Mouse (Mus musculus): ENCODE measurements around the gene Lpar6. TPM values are rescaled to one million over a fixed set of nuclear protein-coding genes. Genes with fewer than 3 reads are reported as not detected.

The Lpar6 gene
- polyA plus RNA-seq (2015; fragmentation: Nextera tagmentation; extraction: Ambion mirVana): 6.5 and 8.9 TPM in 2 replicates

GRCm38 (mm10) chr14:73237848-73238321 lies at the start of gene Lpar6:
Gene Lpar6, plus strand, starts transcription at chr14:73237895.

Small RNA genes within 50 kb of the gene (microRNA-seq; reads per million reads assigned to microRNA genes)
- gene Mir687 (ENCODE audit: borderline replicate concordance, insufficient number of aligned reads): not detected

Other genes starting within 250 kb of the Lpar6 start
- gene Cysltr2, start 188.8 kb upstream of the Lpar6 start, polyA plus RNA-seq (2015; fragmentation: Nextera tagmentation; extraction: Ambion mirVana): 0.71 and 0.81 TPM in 2 replicates
- 54.2 and 58.3 TPM in 2 replicates for gene Rcbtb2, start 114.9 kb upstream of the Lpar6 start, polyA plus RNA-seq (2015; fragmentation: Nextera tagmentation; extraction: Ambion mirVana)
- gene Rb1, start 87.9 kb downstream of the Lpar6 start, polyA plus RNA-seq (2015; fragmentation: Nextera tagmentation; extraction: Ambion mirVana): 11.5 and 13.8 TPM in 2 replicates
- gene Itm2b, start 147.4 kb downstream of the Lpar6 start, polyA plus RNA-seq (2015; fragmentation: Nextera tagmentation; extraction: Ambion mirVana): 1,314 and 1,598 TPM in 2 replicates